Mouse (Mus musculus) intestine, postnatal 0 days (tissue): ENCODE data around the gene Vgll4. TPM values are rescaled to one million over a fixed set of nuclear protein-coding genes. Genes with fewer than 3 reads are reported as not detected.

Experiments
- ATAC-seq: fragments of 200-750 bp; cut with Nextera tagmentation; 2 replicates; pipeline ENCODE4 v1.8.0; 2017; ENCODE audit warnings: mild to moderate bottlenecking, moderate TSS enrichment, moderate library complexity
- H3K27ac ChIP-seq: fragments of 300-500 bp; sonication (generic); 2 replicates; pipeline ENCODE4 v1.5.1; 2014; ENCODE audit warnings: mild to moderate bottlenecking, low read depth, low read length, moderate library complexity
- H3K27me3 ChIP-seq: fragments of 300-500 bp; sonication (generic); replicated peaks from 2 replicates; pipeline ENCODE4 v1.6.1; 2014; ENCODE audit warnings: low read length, mixed read lengths; ENCODE audit not compliant: control insufficient read depth, insufficient read depth
- H3K36me3 ChIP-seq: fragments of 300-500 bp; sonication (generic); 2 replicates; pipeline ENCODE4 v1.6.1; 2014; ENCODE audit warnings: mild to moderate bottlenecking, moderate library complexity; ENCODE audit not compliant: control insufficient read depth, insufficient read depth
- H3K4me1 ChIP-seq: fragments of 300-500 bp; sonication (generic); replicated peaks from 2 replicates; pipeline ENCODE4 v1.6.1; 2014; ENCODE audit warnings: antibody characterized with exemption, low read length, mixed read lengths; ENCODE audit not compliant: control insufficient read depth, insufficient read depth
- H3K4me2 ChIP-seq: fragments of 300-500 bp; sonication (generic); replicated peaks from 2 replicates; pipeline ENCODE4 v1.6.1; 2014; ENCODE audit warnings: low read depth, mild to moderate bottlenecking, moderate library complexity
- H3K4me3 ChIP-seq: fragments of 300-500 bp; sonication (generic); 2 replicates; pipeline ENCODE4 v1.5.1; 2014; ENCODE audit warnings: low read depth, low read length
- H3K9ac ChIP-seq: fragments of 300-500 bp; sonication (generic); 2 replicates; pipeline ENCODE4 v1.6.1; 2014; ENCODE audit warnings: mild to moderate bottlenecking, low read depth, low read length
- H3K9me3 ChIP-seq: fragments of 300-500 bp; sonication (generic); 2 replicates; pipeline ENCODE4 v1.6.1; 2016; ENCODE audit warnings: mixed run types; ENCODE audit not compliant: control insufficient read depth
- CTCF ChIP-seq: sonication (generic); IDR thresholded peaks from 2 replicates; pipeline ENCODE4 v1.5.1; 2016; ENCODE audit warnings: low read depth, mild to moderate bottlenecking, control low read depth, antibody characterized with exemption, moderate library complexity
- WGBS: fragments of 180-500 bp; shearing (Covaris S2); extraction: QIAGEN DNeasy Blood & Tissue Kit; methylation state at CpG from one replicate; pipeline ENCODE4 v1.1.7; 2014; 5-methylcytosine and 5-hydroxymethylcytosine counted together
- polyA plus RNA-seq: library from polyadenylated mRNA; unstranded; fragments of >200 nt; fragmentation: Nextera tagmentation; extraction: Ambion mirVana; gene quantifications from 2 replicates; pipeline ENCODE4 v1.2.1, GENCODE M21; 2015

Vgll4 gene
- polyA plus RNA-seq, 1 experiment from 2014 or later, result 31.1 TPM

- no peak overlapping the region for H3K27ac ChIP-seq
- H3K9ac ChIP-seq, result no peak overlapping the region
- no peaks in the 10 kb centered on the region for H3K4me1 ChIP-seq
- ATAC-seq, result no peak
- no peak for TF ChIP-seq CTCF
- H3K4me3 ChIP-seq, result no peak overlapping the region
- no peaks in the 10 kb centered on the region for H3K36me3 ChIP-seq
- H3K4me2 ChIP-seq, result no peak overlapping the region
- 40% methylated on average over 4 of the region's 4 CpGs for WGBS
- no peaks in the 10 kb centered on the region for H3K9me3 ChIP-seq
- no peaks in the 10 kb centered on the region for H3K27me3 ChIP-seq
Measured at GRCm38 (mm10) chr6:114833791-114834346, 135.9 kb downstream of the Vgll4 start.

GRCm38 (mm10) chr6:114833058-114833685, 136.6 kb downstream of the Vgll4 start:
- TF ChIP-seq CTCF, result no peak
- H3K27me3 ChIP-seq, result no peaks in the 10 kb centered on the region
- WGBS, result 75% methylated on average over 9 of the region's 9 CpGs
- ATAC-seq, result no peak
- no peak overlapping the region for H3K4me3 ChIP-seq
- no peaks in the 10 kb centered on the region for H3K9me3 ChIP-seq
- no peak overlapping the region for H3K9ac ChIP-seq
- no peaks in the 10 kb centered on the region for H3K36me3 ChIP-seq
- no peak overlapping the region for H3K27ac ChIP-seq
- no peaks in the 10 kb centered on the region for H3K4me1 ChIP-seq
- no peak overlapping the region for H3K4me2 ChIP-seq

- no peaks in the 10 kb centered on the region for H3K27me3 ChIP-seq
- WGBS, result 84% methylated on average over 3 of the region's 3 CpGs
- no peak for TF ChIP-seq CTCF
- ATAC-seq, result no peak
- no peaks in the 10 kb centered on the region for H3K36me3 ChIP-seq
- no peak overlapping the region for H3K9ac ChIP-seq
- H3K9me3 ChIP-seq, result no peaks in the 10 kb centered on the region
- no peak overlapping the region for H3K4me3 ChIP-seq
- no peaks in the 10 kb centered on the region for H3K4me1 ChIP-seq
- H3K27ac ChIP-seq, result no peak overlapping the region
- H3K4me2 ChIP-seq, result no peak overlapping the region
Measured at GRCm38 (mm10) chr6:114831807-114832206, 138.0 kb downstream of the Vgll4 start.

GRCm38 (mm10) chr6:114829660-114830438, 139.9 kb downstream of the Vgll4 start:
- no peak overlapping the region for H3K4me3 ChIP-seq
- no peaks in the 10 kb centered on the region for H3K36me3 ChIP-seq
- no peaks in the 10 kb centered on the region for H3K4me1 ChIP-seq
- no peak for ATAC-seq
- H3K9me3 ChIP-seq, result no peaks in the 10 kb centered on the region
- 67% methylated on average over 9 of the region's 9 CpGs for WGBS
- no peaks in the 10 kb centered on the region for H3K27me3 ChIP-seq
- H3K27ac ChIP-seq, result no peak overlapping the region
- no peak for TF ChIP-seq CTCF
- no peak overlapping the region for H3K4me2 ChIP-seq
- no peak overlapping the region for H3K9ac ChIP-seq

GRCm38 (mm10) chr6:114826889-114827288, 142.9 kb downstream of the Vgll4 start:
- no peaks in the 10 kb centered on the region for H3K4me1 ChIP-seq
- H3K36me3 ChIP-seq, result no peaks in the 10 kb centered on the region
- no peaks in the 10 kb centered on the region for H3K27me3 ChIP-seq
- H3K27ac ChIP-seq, result no peak overlapping the region
- H3K4me3 ChIP-seq, result no peak overlapping the region
- TF ChIP-seq CTCF, result peak; percentile 32
- H3K9ac ChIP-seq, result no peak overlapping the region
- H3K9me3 ChIP-seq, result no peaks in the 10 kb centered on the region
- WGBS, result 79% methylated on average over 2 of the region's 2 CpGs
- no peak overlapping the region for H3K4me2 ChIP-seq
- ATAC-seq, result no peak

- Histone ChIP-seq H3K36me3 (no peaks in the 10 kb centered on the region), H3K9me3 (no peaks in the 10 kb centered on the region), H3K4me3 (no peak overlapping the region), H3K9ac (no peak overlapping the region), H3K4me2 (no peak overlapping the region), H3K27me3 (no peaks in the 10 kb centered on the region), H3K4me1 (no peaks in the 10 kb centered on the region; the same call in 1 of the 2 replicates), H3K27ac (no peak overlapping the region)
- no peak for ATAC-seq
- no peak for TF ChIP-seq CTCF
- 80% methylated on average over 7 of the region's 7 CpGs for WGBS
Measured at GRCm38 (mm10) chr6:114821646-114822045, 148.1 kb downstream of the Vgll4 start.
